Mouse (Mus musculus): ENCODE data around the gene Cabp2. TPM values are rescaled to one million over a fixed set of nuclear protein-coding genes. Genes with fewer than 3 reads are reported as not detected.
"Not testable (repeated sequence)": the region's sequence is repeated elsewhere in the genome, so short reads cannot be mapped to it uniquely, and the experiment has no call there.

The Cabp2 gene
- polyA plus RNA-seq, 1 experiment: not detected

GRCm38 (mm10) chr19:4047859-4048258 is 33.5 kb upstream of the Cabp2 start:
- Histone ChIP-seq H3K36me3 (ENCODE audit: control insufficient read depth, insufficient read depth) (no peaks in the 10 kb centered on the region), H3ac (ENCODE audit: control insufficient read depth, insufficient read length, low read depth) (no peak overlapping the region), H3K27me3 (ENCODE audit: control insufficient read depth, insufficient read depth, insufficient read length) (no peaks in the 10 kb centered on the region), H3K4me3 (ENCODE audit: insufficient read depth, poor library complexity, severe bottlenecking) (no peak overlapping the region), H3K79me3 (ENCODE audit: low read depth) (no peaks in the 10 kb centered on the region), H3K79me2 (ENCODE audit: control insufficient read depth, insufficient read depth) (no peaks in the 10 kb centered on the region)
- TF ChIP-seq CTCF (IDR thresholded peaks at IDR 0.05; ENCODE audit: control insufficient read depth, insufficient read depth, insufficient read length) (no peak), CEBPB (IDR thresholded peaks at IDR 0.05; ENCODE audit: low read depth) (no peak), FOSL1 (IDR thresholded peaks at IDR 0.05; ENCODE audit: insufficient read depth, low read length, poor library complexity, severe bottlenecking) (no peak)

- not testable (repeated sequence) for H3K27me3 ChIP-seq (ENCODE audit: control insufficient read depth, insufficient read depth, insufficient read length); H3ac ChIP-seq (ENCODE audit: control insufficient read depth, insufficient read length, low read depth); H3K79me3 ChIP-seq (ENCODE audit: low read depth); H3K36me3 ChIP-seq (ENCODE audit: control insufficient read depth, insufficient read depth); H3K4me3 ChIP-seq (ENCODE audit: insufficient read depth, poor library complexity, severe bottlenecking); H3K79me2 ChIP-seq (ENCODE audit: control insufficient read depth, insufficient read depth)
Observed at GRCm38 (mm10) chr19:4049069-4049468, 32.3 kb upstream of the Cabp2 start.

- Histone ChIP-seq H3ac (ENCODE audit: control insufficient read depth, insufficient read length, low read depth) (no peak overlapping the region), H3K79me3 (ENCODE audit: low read depth) (no peaks in the 10 kb centered on the region), H3K79me2 (ENCODE audit: control insufficient read depth, insufficient read depth) (no peaks in the 10 kb centered on the region), H3K27me3 (ENCODE audit: control insufficient read depth, insufficient read depth, insufficient read length) (no peaks in the 10 kb centered on the region), H3K4me3 (ENCODE audit: insufficient read depth, poor library complexity, severe bottlenecking) (no peak overlapping the region), H3K36me3 (ENCODE audit: control insufficient read depth, insufficient read depth) (no peaks in the 10 kb centered on the region)
- TF ChIP-seq MAX (IDR thresholded peaks at IDR 0.05) (no peak), CEBPB (IDR thresholded peaks at IDR 0.05; ENCODE audit: low read depth) (no peak), CTCF (IDR thresholded peaks at IDR 0.05; ENCODE audit: control insufficient read depth, insufficient read depth, insufficient read length) (no peak), MYOG (IDR thresholded peaks at IDR 0.05; ENCODE audit: control insufficient read depth, extremely low read depth, insufficient read length) (no peak), MYOD1 (IDR thresholded peaks at IDR 0.05; ENCODE audit: control insufficient read depth, insufficient read length, low read depth) (no peak), FOSL1 (IDR thresholded peaks at IDR 0.05; ENCODE audit: insufficient read depth, low read length, poor library complexity, severe bottlenecking) (no peak)
Observed at GRCm38 (mm10) chr19:4051016-4051415, 30.4 kb upstream of the Cabp2 start.

- H3K79me3 ChIP-seq (ENCODE audit: low read depth): no peaks in the 10 kb centered on the region
- no peaks in the 10 kb centered on the region for H3K27me3 ChIP-seq (ENCODE audit: control insufficient read depth, insufficient read depth, insufficient read length)
- TF ChIP-seq CTCF (IDR thresholded peaks at IDR 0.05; ENCODE audit: control insufficient read depth, insufficient read depth, insufficient read length) (peak; percentile 71), MAX (IDR thresholded peaks at IDR 0.05) (no peak)
- H3K36me3 ChIP-seq (ENCODE audit: control insufficient read depth, insufficient read depth): no peaks in the 10 kb centered on the region
- H3ac ChIP-seq (ENCODE audit: control insufficient read depth, insufficient read length, low read depth): no peak overlapping the region
- H3K4me3 ChIP-seq (ENCODE audit: insufficient read depth, poor library complexity, severe bottlenecking): no peak overlapping the region
- H3K79me2 ChIP-seq (ENCODE audit: control insufficient read depth, insufficient read depth): no peaks in the 10 kb centered on the region
Observed at GRCm38 (mm10) chr19:4051741-4052515, 29.4 kb upstream of the Cabp2 start.

- Histone ChIP-seq H3ac (ENCODE audit: control insufficient read depth, insufficient read length, low read depth) (no peak overlapping the region), H3K79me2 (ENCODE audit: control insufficient read depth, insufficient read depth) (no peaks in the 10 kb centered on the region), H3K4me3 (ENCODE audit: insufficient read depth, poor library complexity, severe bottlenecking) (no peak overlapping the region), H3K27me3 (ENCODE audit: control insufficient read depth, insufficient read depth, insufficient read length) (no peaks in the 10 kb centered on the region), H3K79me3 (ENCODE audit: low read depth) (no peaks in the 10 kb centered on the region), H3K36me3 (ENCODE audit: control insufficient read depth, insufficient read depth) (no peaks in the 10 kb centered on the region)
- no peak for TF ChIP-seq MAX (IDR thresholded peaks at IDR 0.05)
- TF ChIP-seq MYOD1 (IDR thresholded peaks at IDR 0.05; ENCODE audit: control insufficient read depth, insufficient read length, low read depth): no peak
Observed at GRCm38 (mm10) chr19:4052516-4053030, 28.8 kb upstream of the Cabp2 start.

GRCm38 (mm10) chr19:4054613-4055012 is 26.8 kb upstream of the Cabp2 start:
- Histone ChIP-seq H3K79me3 (ENCODE audit: low read depth) (no peaks in the 10 kb centered on the region), H3K27me3 (ENCODE audit: control insufficient read depth, insufficient read depth, insufficient read length) (no peaks in the 10 kb centered on the region), H3K79me2 (ENCODE audit: control insufficient read depth, insufficient read depth) (no peaks in the 10 kb centered on the region), H3K4me3 (ENCODE audit: insufficient read depth, poor library complexity, severe bottlenecking) (no peak overlapping the region), H3ac (ENCODE audit: control insufficient read depth, insufficient read length, low read depth) (no peak overlapping the region), H3K36me3 (ENCODE audit: control insufficient read depth, insufficient read depth) (no peaks in the 10 kb centered on the region)
- TF ChIP-seq MYOG (IDR thresholded peaks at IDR 0.05; ENCODE audit: control insufficient read depth, extremely low read depth, insufficient read length) (no peak), CEBPB (IDR thresholded peaks at IDR 0.05; ENCODE audit: low read depth) (no peak), MAX (IDR thresholded peaks at IDR 0.05) (no peak), USF1 (IDR thresholded peaks at IDR 0.05; ENCODE audit: low read depth) (no peak), MYOD1 (IDR thresholded peaks at IDR 0.05; ENCODE audit: control insufficient read depth, insufficient read length, low read depth) (no peak), CTCF (IDR thresholded peaks at IDR 0.05; ENCODE audit: control insufficient read depth, insufficient read depth, insufficient read length) (no peak), FOSL1 (IDR thresholded peaks at IDR 0.05; ENCODE audit: insufficient read depth, low read length, poor library complexity, severe bottlenecking) (no peak)

All from C2C12 (cell line).